Mouse (Mus musculus) cerebellum, adult 11 months (tissue): Measurements from ENCODE around the gene Tk1.
A peak's percentile ranks its signal among the peaks of the same experiment; 100 is the strongest.

ENCODE experiments used
- DNase-seq: peaks from one replicate; pipeline ENCODE4 v3.0.0; 2022

Gene Tk1

GRCm38 (mm10) chr11:117825333-117826101 lies at the start of gene Tk1, which contains the start of gene Afmid:
TSS of gene Tk1 (minus strand) at chr11:117826092.
TSS of gene Afmid (plus strand) at chr11:117825924.
- DNase-seq: no peak

- no peak for DNase-seq
Observed at GRCm38 (mm10) chr11:117875681-117876080, 49.8 kb upstream of the Tk1 start.

- no peak for DNase-seq
Observed at GRCm38 (mm10) chr11:117874419-117874818, 48.5 kb upstream of the Tk1 start.

GRCm38 (mm10) chr11:117872861-117873608 lies 47.1 kb upstream of the Tk1 start, which contains the start of gene Tha1:
TSS of gene Tha1 (minus strand) at chr11:117873481.
- peak; percentile 82 for DNase-seq

- no peak for DNase-seq
Observed at GRCm38 (mm10) chr11:117871911-117872584, 46.2 kb upstream of the Tk1 start.

GRCm38 (mm10) chr11:117871376-117871775 lies 45.5 kb upstream of the Tk1 start:
- DNase-seq: no peak

GRCm38 (mm10) chr11:117870688-117871365 lies 44.9 kb upstream of the Tk1 start:
- peak; percentile 84 for DNase-seq

GRCm38 (mm10) chr11:117865988-117866387 lies 40.1 kb upstream of the Tk1 start:
- no peak for DNase-seq

- DNase-seq: no peak
Observed at GRCm38 (mm10) chr11:117864805-117865204, 38.9 kb upstream of the Tk1 start.

- no peak for DNase-seq
Observed at GRCm38 (mm10) chr11:117863174-117863856, 37.4 kb upstream of the Tk1 start.

GRCm38 (mm10) chr11:117860601-117861000 lies 34.7 kb upstream of the Tk1 start, which contains the start of gene Tmem235:
TSS of gene Tmem235 (plus strand) at chr11:117860752.
- no peak for DNase-seq

GRCm38 (mm10) chr11:117858392-117858791 lies 32.5 kb upstream of the Tk1 start:
- DNase-seq: no peak

- no peak for DNase-seq
Observed at GRCm38 (mm10) chr11:117857462-117857861, 31.6 kb upstream of the Tk1 start.

GRCm38 (mm10) chr11:117855975-117856374 lies 30.1 kb upstream of the Tk1 start:
- DNase-seq: no peak

GRCm38 (mm10) chr11:117855360-117855759 lies 29.5 kb upstream of the Tk1 start:
- DNase-seq: no peak

GRCm38 (mm10) chr11:117854241-117854640 lies 28.3 kb upstream of the Tk1 start:
- DNase-seq: no peak

- DNase-seq: no peak
Observed at GRCm38 (mm10) chr11:117852875-117853274, 27.0 kb upstream of the Tk1 start.

- DNase-seq: peak; percentile 95
Observed at GRCm38 (mm10) chr11:117848985-117849671, 23.2 kb upstream of the Tk1 start, which contains the start of gene Birc5. TSS of gene Birc5 (plus strand) at chr11:117849251.

- no peak for DNase-seq
Observed at GRCm38 (mm10) chr11:117848271-117848984, 22.5 kb upstream of the Tk1 start.

GRCm38 (mm10) chr11:117847593-117848215 lies 21.8 kb upstream of the Tk1 start:
- DNase-seq: no peak
